Mouse (Mus musculus): ENCODE data around the gene Cops2. TPM values are rescaled to one million over a fixed set of nuclear protein-coding genes. Genes with fewer than 3 reads are reported as not detected.

Gene Cops2
- polyA plus RNA-seq (2015; fragmentation: Nextera tagmentation; extraction: Ambion mirVana): 56.5 and 58.6 TPM in 2 replicates

DNA sequence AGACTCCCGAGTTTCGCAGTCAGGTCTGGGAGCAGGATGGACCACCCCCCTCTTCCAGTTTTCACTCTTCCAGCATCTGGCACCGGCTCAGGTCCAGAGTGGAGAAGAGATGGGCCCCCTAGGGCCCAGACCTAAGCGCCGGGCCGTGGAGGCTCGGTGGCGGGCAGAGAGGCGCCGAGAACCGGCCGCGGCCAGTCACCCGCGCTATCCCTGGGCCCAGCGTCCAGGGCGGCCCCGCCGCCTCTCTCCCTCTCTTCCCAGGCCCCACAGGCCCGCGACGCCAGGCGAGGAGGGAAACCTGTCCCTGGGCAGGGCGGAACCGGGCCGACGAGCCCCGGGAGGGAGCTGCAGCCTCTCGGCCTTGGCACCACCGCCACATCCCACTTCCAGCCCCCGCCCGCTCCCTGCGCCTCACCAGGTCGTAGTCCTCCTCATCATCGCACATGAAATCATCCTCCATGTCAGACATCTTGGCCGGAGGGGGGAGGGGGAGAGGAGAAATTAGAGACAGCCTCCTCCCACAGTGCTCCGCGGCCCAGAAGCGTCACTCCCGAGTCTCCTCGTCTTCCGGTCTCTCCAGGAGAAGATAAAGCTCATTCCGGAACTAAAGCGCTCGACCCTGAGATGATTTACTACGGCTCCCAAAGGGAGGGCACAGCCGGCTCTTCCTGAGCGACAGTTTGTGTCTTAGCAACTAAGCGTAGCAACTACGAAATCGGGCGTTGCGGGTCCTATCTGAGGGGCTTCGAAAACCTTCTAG is at the start of gene Cops2, which contains the start of gene Galk2:
Gene Cops2 (minus strand): TSS at position 619 of the 760 bp plus-strand sequence.
Gene Galk2 (plus strand): TSS at position 589 of the 760 bp plus-strand sequence.
- H3K36me3 ChIP-seq (ENCODE audit: control insufficient read depth, insufficient read depth): no peaks in the 10 kb centered on the region
- no peaks in the 10 kb centered on the region for H3K27me3 ChIP-seq (ENCODE audit: control insufficient read depth, insufficient read depth, low read length)
- peak within 1 kb of the TSS; percentile 83 for H3K27ac ChIP-seq (ENCODE audit: low read length)
- peak; percentile 99 for ATAC-seq (replicated peaks; ENCODE audit: extremely low read depth, insufficient read depth, low FRiP score)
- H3K9ac ChIP-seq (ENCODE audit: low read length): peak within 1 kb of the TSS; percentile 92
- H3K4me3 ChIP-seq (ENCODE audit: low read length): peak within 1 kb of the TSS; percentile 72
- H3K4me2 ChIP-seq (ENCODE audit: low read depth, low read length): peak within 1 kb of the TSS; percentile 85
- peaks cover 7% of the 10 kb centered on the region for H3K4me1 ChIP-seq (ENCODE audit: control insufficient read depth, insufficient read depth, low read length)
- under 1% methylated on average over 52 of the region's 54 CpGs for WGBS
- no peaks in the 10 kb centered on the region for H3K9me3 ChIP-seq (replicated peaks; ENCODE audit: control insufficient read depth, low read length)

GRCm38 (mm10) chr2:125907580-125908255 is 48.8 kb upstream of the Cops2 start:
- no peaks in the 10 kb centered on the region for H3K9me3 ChIP-seq (replicated peaks; ENCODE audit: control insufficient read depth, low read length)
- ATAC-seq (replicated peaks; ENCODE audit: extremely low read depth, insufficient read depth, low FRiP score): no peak
- no peak overlapping the region for H3K4me2 ChIP-seq (ENCODE audit: low read depth, low read length)
- no peak overlapping the region for H3K27ac ChIP-seq (ENCODE audit: low read length)
- 0 out of 2 replicates have a peak, but pooled peaks cover 3% of the 10 kb centered on the region for H3K36me3 ChIP-seq (ENCODE audit: control insufficient read depth, insufficient read depth)
- 75% methylated on average over 4 of the region's 4 CpGs for WGBS
- H3K9ac ChIP-seq (ENCODE audit: low read length): no peak overlapping the region
- no peaks in the 10 kb centered on the region for H3K4me1 ChIP-seq (ENCODE audit: control insufficient read depth, insufficient read depth, low read length)
- H3K4me3 ChIP-seq (ENCODE audit: low read length): no peak overlapping the region
- no peaks in the 10 kb centered on the region for H3K27me3 ChIP-seq (ENCODE audit: control insufficient read depth, insufficient read depth, low read length)

DNA sequence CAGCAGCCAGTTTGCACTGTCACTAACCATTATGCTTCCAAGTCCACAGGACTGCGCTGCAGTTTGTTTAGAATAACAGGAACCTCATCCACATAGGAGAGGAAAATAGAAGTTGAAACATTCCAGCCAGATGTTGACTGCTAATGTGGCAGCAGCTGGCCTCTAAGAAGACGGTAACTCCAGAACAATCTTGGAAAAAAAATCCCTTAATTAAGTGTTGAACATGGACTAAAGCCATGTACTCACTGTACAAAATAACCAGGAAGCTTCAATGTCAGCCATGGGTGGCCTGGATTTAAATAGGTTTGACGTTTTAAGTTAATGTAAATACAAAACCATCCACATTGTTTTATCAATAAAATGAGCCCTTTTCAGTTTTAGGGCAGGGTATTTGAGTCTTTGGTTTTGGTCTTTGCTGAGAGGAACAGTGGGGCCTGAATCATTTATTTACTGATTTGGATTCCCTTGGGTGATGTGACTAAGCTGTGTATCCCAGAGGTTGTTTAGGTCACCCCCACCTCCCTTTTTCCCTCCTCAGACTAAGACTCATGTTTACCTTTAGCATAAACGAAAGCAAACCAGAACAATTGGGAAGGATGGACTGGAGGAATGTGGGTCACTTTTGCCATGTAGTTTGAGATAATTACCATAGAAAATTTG is 47.6 kb upstream of the Cops2 start:
- Histone ChIP-seq H3K9ac (ENCODE audit: low read length) (no peak overlapping the region), H3K4me3 (ENCODE audit: low read length) (no peak overlapping the region), H3K9me3 (replicated peaks; ENCODE audit: control insufficient read depth, low read length) (no peaks in the 10 kb centered on the region), H3K27ac (ENCODE audit: low read length) (no peak overlapping the region), H3K4me1 (ENCODE audit: control insufficient read depth, insufficient read depth, low read length) (no peaks in the 10 kb centered on the region), H3K27me3 (ENCODE audit: control insufficient read depth, insufficient read depth, low read length) (no peaks in the 10 kb centered on the region), H3K4me2 (ENCODE audit: low read depth, low read length) (no peak overlapping the region), H3K36me3 (ENCODE audit: control insufficient read depth, insufficient read depth) (0 out of 2 replicates have a peak, but pooled peaks cover 3% of the 10 kb centered on the region)
- WGBS: 77% methylated on average over 4 of the region's 4 CpGs
- ATAC-seq (replicated peaks; ENCODE audit: extremely low read depth, insufficient read depth, low FRiP score): no peak

- no peak for ATAC-seq (replicated peaks; ENCODE audit: extremely low read depth, insufficient read depth, low FRiP score)
- no peak overlapping the region for H3K27ac ChIP-seq (ENCODE audit: low read length)
- no peak overlapping the region for H3K4me3 ChIP-seq (ENCODE audit: low read length)
- 75% methylated on average over 3 of the region's 3 CpGs for WGBS
- no peak overlapping the region for H3K9ac ChIP-seq (ENCODE audit: low read length)
- no peaks in the 10 kb centered on the region for H3K36me3 ChIP-seq (ENCODE audit: control insufficient read depth, insufficient read depth)
- no peaks in the 10 kb centered on the region for H3K4me1 ChIP-seq (ENCODE audit: control insufficient read depth, insufficient read depth, low read length)
- no peak overlapping the region for H3K4me2 ChIP-seq (ENCODE audit: low read depth, low read length)
- H3K9me3 ChIP-seq (replicated peaks; ENCODE audit: control insufficient read depth, low read length): no peaks in the 10 kb centered on the region
- H3K27me3 ChIP-seq (ENCODE audit: control insufficient read depth, insufficient read depth, low read length): no peaks in the 10 kb centered on the region
These were observed 42.5 kb upstream of the Cops2 start for GRCm38 (mm10) chr2:125901426-125901825.

DNA sequence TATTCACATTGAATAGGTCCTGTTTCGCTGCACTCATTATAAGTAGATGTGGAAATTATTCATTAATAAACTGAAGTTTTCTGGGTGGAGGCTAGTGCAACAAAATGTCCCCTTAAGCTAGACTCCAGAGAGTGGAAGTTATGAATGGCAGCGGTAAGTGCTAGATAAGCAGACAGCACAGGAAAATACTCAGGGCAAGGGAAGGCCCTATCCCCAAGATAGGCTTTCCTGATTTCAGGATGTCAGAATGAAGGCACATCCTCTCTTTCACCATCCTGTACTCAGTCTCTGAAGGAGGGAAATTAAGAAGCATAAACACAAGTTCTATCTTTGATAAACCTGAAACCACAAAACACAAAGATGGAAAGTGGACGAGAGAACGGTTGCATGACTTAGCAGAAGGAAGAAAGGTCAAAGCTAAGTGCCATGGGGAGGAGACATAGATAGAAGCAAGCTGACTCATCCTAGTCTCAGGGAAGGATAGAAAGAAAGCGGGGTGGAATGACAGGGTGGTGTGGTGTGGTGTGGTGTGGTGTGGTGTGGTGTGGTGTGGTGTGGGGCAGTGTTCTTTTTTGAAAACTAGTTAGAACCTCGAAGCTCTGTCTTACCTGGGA is 42.0 kb upstream of the Cops2 start:
- 48% methylated on average over 6 of the region's 6 CpGs for WGBS
- Histone ChIP-seq H3K4me1 (ENCODE audit: control insufficient read depth, insufficient read depth, low read length) (no peaks in the 10 kb centered on the region), H3K36me3 (ENCODE audit: control insufficient read depth, insufficient read depth) (no peaks in the 10 kb centered on the region), H3K9me3 (replicated peaks; ENCODE audit: control insufficient read depth, low read length) (no peaks in the 10 kb centered on the region), H3K4me3 (ENCODE audit: low read length) (no peak overlapping the region), H3K27ac (ENCODE audit: low read length) (no peak overlapping the region), H3K9ac (ENCODE audit: low read length) (no peak overlapping the region), H3K27me3 (ENCODE audit: control insufficient read depth, insufficient read depth, low read length) (no peaks in the 10 kb centered on the region), H3K4me2 (ENCODE audit: low read depth, low read length) (no peak overlapping the region)
- ATAC-seq (replicated peaks; ENCODE audit: extremely low read depth, insufficient read depth, low FRiP score): no peak

GRCm38 (mm10) chr2:125896355-125896754 is 37.4 kb upstream of the Cops2 start:
- 86% methylated on average over 3 of the region's 3 CpGs for WGBS
- H3K9ac ChIP-seq (ENCODE audit: low read length): no peak overlapping the region
- H3K36me3 ChIP-seq (ENCODE audit: control insufficient read depth, insufficient read depth): no peaks in the 10 kb centered on the region
- H3K4me1 ChIP-seq (ENCODE audit: control insufficient read depth, insufficient read depth, low read length): no peaks in the 10 kb centered on the region
- no peak for ATAC-seq (replicated peaks; ENCODE audit: extremely low read depth, insufficient read depth, low FRiP score)
- no peak overlapping the region for H3K27ac ChIP-seq (ENCODE audit: low read length)
- H3K27me3 ChIP-seq (ENCODE audit: control insufficient read depth, insufficient read depth, low read length): no peaks in the 10 kb centered on the region
- H3K9me3 ChIP-seq (replicated peaks; ENCODE audit: control insufficient read depth, low read length): no peaks in the 10 kb centered on the region
- H3K4me3 ChIP-seq (ENCODE audit: low read length): no peak overlapping the region
- no peak overlapping the region for H3K4me2 ChIP-seq (ENCODE audit: low read depth, low read length)

- no peaks in the 10 kb centered on the region for H3K36me3 ChIP-seq (ENCODE audit: control insufficient read depth, insufficient read depth)
- H3K4me1 ChIP-seq (ENCODE audit: control insufficient read depth, insufficient read depth, low read length): no peaks in the 10 kb centered on the region
- H3K27me3 ChIP-seq (ENCODE audit: control insufficient read depth, insufficient read depth, low read length): no peaks in the 10 kb centered on the region
- no peak overlapping the region for H3K9ac ChIP-seq (ENCODE audit: low read length)
- no peak for ATAC-seq (replicated peaks; ENCODE audit: extremely low read depth, insufficient read depth, low FRiP score)
- WGBS: 86% methylated on average over 4 of the region's 4 CpGs
- H3K27ac ChIP-seq (ENCODE audit: low read length): no peak overlapping the region
- H3K4me3 ChIP-seq (ENCODE audit: low read length): no peak overlapping the region
- no peaks in the 10 kb centered on the region for H3K9me3 ChIP-seq (replicated peaks; ENCODE audit: control insufficient read depth, low read length)
- H3K4me2 ChIP-seq (ENCODE audit: low read depth, low read length): no peak overlapping the region
These were observed 36.2 kb upstream of the Cops2 start for GRCm38 (mm10) chr2:125895099-125895498.

DNA sequence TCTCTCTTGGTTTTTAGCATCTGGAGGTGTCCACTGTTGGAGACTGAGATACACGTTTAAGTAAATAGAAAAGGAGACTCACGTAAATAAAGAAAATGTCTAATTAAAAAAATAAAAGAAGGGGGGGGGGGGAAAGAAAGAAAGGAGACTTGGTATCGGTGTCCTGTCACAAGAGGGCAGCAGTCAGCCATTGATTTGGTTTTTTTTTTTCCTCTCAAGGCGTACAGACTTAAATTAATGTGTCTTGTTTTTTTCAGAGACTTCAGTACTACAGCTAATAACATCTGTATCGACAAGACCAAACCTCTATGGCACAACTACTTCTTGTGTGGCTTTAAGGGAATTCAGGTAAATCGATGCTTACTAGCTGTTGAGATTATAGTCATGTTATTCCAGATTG is 34.2 kb upstream of the Cops2 start:
- no peaks in the 10 kb centered on the region for H3K36me3 ChIP-seq (ENCODE audit: control insufficient read depth, insufficient read depth)
- H3K27ac ChIP-seq (ENCODE audit: low read length): no peak overlapping the region
- WGBS: 39% methylated on average over 6 of the region's 6 CpGs
- no peaks in the 10 kb centered on the region for H3K9me3 ChIP-seq (replicated peaks; ENCODE audit: control insufficient read depth, low read length)
- ATAC-seq (replicated peaks; ENCODE audit: extremely low read depth, insufficient read depth, low FRiP score): no peak
- no peak overlapping the region for H3K4me2 ChIP-seq (ENCODE audit: low read depth, low read length)
- H3K9ac ChIP-seq (ENCODE audit: low read length): no peak overlapping the region
- H3K4me3 ChIP-seq (ENCODE audit: low read length): no peak overlapping the region
- H3K4me1 ChIP-seq (ENCODE audit: control insufficient read depth, insufficient read depth, low read length): no peaks in the 10 kb centered on the region
- no peaks in the 10 kb centered on the region for H3K27me3 ChIP-seq (ENCODE audit: control insufficient read depth, insufficient read depth, low read length)

Measured in heart, embryonic 16.5 days (tissue).